Mouse (Mus musculus) layer of hippocampus, adult 9-10 months (tissue): ENCODE results near the gene Uqcc2.

ENCODE experiments used
- DNase-seq: peaks from one replicate; pipeline ENCODE4 v3.0.0; 2022; ENCODE audit warnings: low spot score

Gene Uqcc2

DNA sequence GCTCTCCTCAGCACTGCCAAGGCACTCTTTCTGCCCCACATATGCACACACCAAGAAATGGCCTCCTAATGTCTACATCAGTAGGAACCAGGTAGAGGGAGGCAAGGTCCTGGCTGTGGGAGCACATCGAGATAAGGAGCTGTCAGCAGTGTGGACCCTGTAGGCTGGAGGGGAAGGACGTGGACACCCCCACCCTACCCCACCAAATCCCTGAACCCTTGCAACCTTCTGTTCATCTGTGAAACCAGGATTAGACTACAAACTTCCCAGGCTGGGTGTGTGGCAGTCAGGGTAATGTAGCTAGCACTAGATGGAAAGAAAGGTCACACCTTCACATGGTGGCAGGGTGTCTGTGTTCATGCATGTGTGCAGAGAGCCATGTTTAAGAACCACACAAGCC lies 10.6 kb downstream of the Uqcc2 start:
- DNase-seq = no peak

DNA sequence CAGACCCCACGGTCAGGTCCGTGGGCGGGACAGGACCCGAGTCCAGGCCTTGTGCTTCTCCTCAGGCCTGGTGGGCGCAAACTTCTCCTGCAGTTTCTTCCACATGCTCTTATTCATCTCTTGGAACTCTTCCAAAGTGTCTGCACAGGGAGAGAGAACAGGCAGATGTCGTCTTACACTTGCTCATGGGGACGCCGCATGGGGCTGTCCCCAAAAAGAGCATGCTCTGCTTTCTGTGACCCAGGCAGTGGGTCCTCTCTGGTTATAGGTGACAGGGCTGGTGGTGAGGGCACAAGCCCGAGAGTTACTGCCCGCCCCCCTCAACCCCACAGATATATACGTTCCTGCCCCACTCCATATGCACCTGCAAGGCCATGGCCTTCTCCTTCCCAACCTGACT lies 11.0 kb downstream of the Uqcc2 start:
- DNase-seq = no peak

- no peak for DNase-seq
Observed at GRCm38 (mm10) chr17:27121781-27122180, 11.9 kb downstream of the Uqcc2 start.

GRCm38 (mm10) chr17:27121266-27121665 lies 12.4 kb downstream of the Uqcc2 start:
- DNase-seq = no peak

- DNase-seq = no peak
Observed at GRCm38 (mm10) chr17:27120561-27121024, 13.1 kb downstream of the Uqcc2 start.

GRCm38 (mm10) chr17:27119954-27120353 lies 13.8 kb downstream of the Uqcc2 start:
- no peak for DNase-seq

DNA sequence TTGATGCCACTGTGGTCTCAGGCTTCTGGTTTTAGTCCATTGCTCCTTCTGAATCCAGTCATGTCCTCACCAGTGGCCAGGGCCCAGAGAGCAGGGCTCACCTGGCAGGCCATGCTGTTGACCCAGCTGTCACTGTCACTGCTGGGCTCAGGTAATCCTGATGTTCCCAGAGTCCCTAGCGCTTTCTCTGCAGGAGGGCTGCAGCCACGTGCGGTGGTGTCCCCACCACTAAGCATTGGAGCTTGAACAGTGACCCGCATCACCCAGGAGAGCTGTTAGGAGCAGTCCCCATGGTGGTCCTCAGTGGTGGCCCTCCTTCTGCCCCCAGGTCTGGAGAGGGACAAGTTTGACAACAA lies 14.2 kb downstream of the Uqcc2 start:
- DNase-seq = no peak

DNA sequence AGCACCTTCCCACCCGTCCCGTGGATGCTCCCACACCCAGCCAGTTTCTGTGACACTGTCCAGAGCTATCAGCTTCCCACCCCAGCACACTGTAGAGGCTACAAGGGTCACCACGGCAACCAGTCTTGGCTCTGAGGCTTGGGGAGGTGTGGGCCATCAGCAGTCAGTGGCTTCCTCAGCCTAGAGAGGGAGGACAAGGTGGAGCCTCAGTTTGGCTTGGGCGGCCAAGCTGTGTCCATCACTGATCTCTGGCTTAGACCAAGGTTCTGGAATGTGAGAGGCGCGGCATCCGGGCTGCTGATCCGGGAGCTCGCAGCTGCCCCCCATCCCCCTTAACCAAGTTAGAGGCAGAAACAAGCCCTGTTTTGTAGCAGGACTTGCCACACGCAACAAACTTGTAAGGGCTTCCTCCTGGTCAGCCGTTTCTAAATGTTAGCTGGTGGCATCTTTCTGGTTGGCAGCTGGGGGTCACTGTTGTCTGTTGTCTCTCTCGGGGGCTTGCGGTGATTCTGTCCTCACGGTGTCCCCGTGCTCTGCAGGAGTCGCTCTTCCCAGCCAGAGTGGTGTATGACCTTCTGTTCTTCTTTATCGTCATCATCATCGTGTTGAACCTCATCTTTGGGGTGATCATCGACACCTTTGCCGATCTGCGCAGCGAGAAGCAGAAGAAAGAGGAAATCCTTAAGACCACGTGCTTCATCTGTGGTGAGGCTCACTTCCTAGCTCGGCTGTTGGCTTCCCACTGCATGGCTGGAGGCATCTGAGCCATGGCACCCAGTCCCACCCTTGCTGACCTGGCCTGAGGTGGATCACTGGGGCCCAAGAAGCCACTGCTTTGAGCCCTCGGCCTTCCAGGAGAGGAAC lies 14.8 kb downstream of the Uqcc2 start:
- DNase-seq = no peak

DNA sequence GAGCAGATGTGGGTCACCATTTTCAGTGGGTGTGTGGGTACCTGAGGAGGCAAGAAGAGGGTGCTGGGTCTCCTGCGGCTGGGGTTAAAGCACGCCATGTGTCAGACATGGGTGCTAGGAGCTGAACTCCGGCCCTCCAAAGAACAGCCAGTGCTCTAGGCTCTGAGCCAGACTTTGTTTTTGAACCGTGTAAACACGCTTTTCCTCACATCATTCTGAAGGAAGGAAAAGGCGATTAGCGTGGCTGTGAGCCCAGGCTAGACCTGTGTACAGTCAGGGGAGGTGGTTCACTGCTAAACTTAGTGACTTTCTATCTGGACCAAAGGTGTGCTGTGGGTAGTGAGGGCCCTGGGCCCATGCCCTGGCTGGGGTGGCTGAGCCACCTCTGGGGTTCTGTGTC lies 23.6 kb downstream of the Uqcc2 start:
- DNase-seq = no peak

DNA sequence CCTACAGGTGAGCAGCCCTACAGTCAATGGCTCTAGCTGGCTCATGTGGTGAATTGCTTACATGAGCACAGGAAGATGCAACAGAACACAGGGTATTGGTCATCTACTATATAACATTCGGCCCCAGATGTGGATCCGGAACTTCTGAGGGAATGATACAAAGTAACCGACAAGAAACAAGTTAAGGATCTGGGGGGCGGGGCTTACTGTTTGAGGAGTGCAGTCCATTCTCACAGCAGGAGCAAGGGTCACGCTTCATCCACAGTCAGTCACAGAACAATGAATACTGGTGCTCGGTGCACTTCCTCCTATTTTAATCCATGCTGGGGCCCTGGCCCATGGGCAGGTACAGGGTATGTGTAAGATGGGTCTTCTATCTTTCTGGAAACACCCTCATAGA lies 25.8 kb downstream of the Uqcc2 start:
- no peak for DNase-seq

GRCm38 (mm10) chr17:27106745-27107144 lies 27.0 kb downstream of the Uqcc2 start:
- no peak for DNase-seq

GRCm38 (mm10) chr17:27105698-27106470 lies 27.8 kb downstream of the Uqcc2 start:
- DNase-seq = no peak

GRCm38 (mm10) chr17:27101675-27102074 lies 32.0 kb downstream of the Uqcc2 start:
- DNase-seq = no peak

DNA sequence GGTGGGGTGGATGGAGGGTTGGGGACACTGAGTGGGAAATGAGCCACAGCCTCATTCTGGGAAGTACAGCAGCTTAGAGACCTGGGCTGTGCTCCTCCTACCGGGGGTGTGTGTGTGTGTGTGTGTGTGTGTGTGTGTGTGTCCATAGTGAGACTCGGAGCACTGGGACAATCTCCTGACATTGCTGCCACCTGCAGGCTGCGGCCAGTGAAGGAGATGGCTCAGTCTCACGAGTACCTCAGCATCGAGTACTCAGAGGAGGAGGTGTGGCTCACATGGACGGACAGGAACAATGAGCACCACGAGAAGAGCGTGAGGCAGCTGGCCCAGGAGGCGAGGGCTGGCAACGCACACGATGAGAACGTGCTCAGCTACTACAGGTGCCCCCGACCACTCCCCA lies 38.0 kb downstream of the Uqcc2 start:
- DNase-seq = no peak

- DNase-seq = no peak
Observed at GRCm38 (mm10) chr17:27090068-27090467, 43.6 kb downstream of the Uqcc2 start.

DNA sequence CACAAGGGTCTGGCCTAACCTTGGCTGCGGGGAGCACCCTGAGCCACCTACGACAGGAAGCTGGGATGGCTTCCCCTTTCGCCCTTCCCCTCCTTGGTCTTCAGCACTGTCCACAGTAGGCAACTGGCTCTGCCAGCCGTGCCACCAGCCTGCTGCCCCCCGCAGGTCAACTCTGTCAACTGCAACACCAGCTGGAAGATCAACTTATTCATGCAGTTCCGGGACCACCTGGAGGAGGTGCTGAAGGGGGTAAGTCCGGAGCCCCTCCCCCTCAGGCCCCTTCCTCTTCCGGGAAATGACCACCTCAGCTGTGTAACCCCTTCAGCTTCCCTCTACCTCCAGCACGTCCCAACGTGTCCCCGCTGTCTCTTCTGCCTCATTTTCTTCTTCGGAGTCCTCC lies 46.3 kb downstream of the Uqcc2 start:
- DNase-seq = no peak

DNA sequence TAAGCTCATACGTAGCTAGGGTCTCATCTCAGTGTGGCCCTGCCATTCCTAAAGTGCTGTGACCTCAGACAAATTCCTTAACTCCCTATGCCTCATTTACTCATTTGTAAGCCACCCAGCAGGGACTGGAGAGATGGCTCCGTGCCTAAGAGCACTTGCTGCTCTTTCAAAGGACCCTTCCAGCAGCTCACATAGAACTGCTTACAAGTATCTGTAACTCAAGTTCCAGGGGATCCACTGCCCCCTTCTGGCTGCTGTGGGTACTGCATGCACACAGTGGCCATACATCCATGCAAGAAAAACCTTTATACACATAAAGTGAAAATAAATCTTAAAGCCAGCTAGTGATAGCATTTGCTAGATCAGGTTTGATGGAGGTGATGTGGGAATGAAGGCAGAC lies 48.0 kb downstream of the Uqcc2 start:
- DNase-seq = no peak

DNA sequence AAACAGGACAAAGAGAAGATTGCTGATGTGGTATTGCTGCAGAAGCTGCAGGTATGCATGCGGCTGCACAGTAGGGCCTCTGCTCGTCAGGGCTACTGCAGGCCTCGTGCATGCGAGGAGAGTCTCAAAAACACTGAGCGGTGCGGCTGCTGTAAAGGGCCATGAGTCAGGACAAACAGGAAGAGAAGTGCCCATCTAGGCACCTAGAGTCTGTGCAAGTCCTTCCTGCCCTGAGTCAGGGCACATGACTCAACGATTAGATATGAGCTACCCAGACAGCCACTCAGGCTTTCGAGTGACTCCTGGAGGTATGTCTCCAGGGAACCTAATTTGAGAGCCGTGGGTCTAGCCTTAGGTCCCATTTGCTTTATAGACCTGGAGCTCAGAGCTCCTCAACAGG lies 50.1 kb downstream of the Uqcc2 start:
- no peak for DNase-seq

DNA sequence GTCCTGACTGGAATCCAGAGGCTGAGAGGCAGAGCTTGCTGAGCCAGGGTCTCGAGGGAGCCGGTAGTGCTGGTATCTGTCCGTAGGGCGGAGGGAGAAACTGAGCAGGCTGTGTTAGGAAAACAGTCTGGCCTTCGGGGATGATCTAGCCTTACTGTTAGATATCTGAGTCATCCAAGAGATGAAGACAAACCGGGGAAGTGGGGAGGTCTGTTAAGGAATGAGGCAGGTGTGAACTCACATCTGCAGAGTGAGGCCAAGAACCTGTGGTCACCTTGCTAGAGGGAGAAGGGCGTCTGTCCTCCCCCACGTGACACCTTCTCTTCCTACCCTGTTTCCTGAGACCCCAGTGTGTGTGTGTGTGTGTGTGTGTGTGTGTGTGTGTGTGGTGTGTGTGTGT lies 50.9 kb downstream of the Uqcc2 start:
- no peak for DNase-seq

DNA sequence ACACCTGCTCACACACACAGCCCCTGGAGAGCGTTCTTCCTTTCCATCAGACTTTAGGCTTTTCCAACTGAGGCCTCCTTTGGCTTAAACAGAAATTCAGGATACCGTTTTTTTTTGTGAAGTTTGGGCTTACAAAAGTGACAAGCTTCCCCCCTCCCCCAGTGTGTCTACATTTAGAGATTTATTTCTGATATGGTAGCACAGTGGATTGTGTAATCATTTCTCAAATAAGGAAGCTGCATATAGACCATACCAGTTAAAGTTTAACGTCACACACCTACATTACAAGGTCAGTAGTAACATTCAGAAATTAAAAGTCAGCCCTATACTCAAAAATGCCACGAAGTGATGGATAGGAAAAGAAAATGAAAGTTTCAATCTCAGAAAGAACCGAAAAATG lies 51.8 kb downstream of the Uqcc2 start:
- DNase-seq = no peak

GRCm38 (mm10) chr17:27078499-27078898 lies 55.2 kb downstream of the Uqcc2 start:
- no peak for DNase-seq

- DNase-seq = no peak
Observed at GRCm38 (mm10) chr17:27077920-27078319, 55.8 kb downstream of the Uqcc2 start.

DNA sequence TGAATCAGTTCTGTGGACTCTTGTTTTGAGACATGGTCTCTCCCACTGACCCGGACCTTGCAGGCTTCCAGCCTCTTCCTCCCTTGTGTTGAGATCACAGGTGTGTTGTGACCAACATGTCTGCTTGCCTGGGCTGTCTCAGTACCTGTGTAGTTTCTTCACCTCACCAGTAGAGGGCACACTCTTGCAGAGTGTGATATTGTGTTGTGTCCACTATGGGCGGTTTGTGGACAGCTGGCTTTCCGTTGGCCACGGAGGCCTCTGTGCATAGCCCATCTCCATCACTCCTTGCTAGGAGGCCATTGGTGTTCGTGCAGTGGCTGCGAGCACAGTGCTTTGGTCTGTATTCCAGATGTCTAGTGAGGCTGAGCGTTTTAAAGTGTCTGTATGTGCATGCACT lies 56.6 kb downstream of the Uqcc2 start:
- DNase-seq = no peak
